Mouse (Mus musculus) hindbrain, embryonic 15.5 days (tissue): Measurements from ENCODE around the gene Zbtb8a. TPM values are rescaled to one million over a fixed set of nuclear protein-coding genes. Genes with fewer than 3 reads are reported as not detected.
A peak's percentile ranks its signal among the peaks of the same experiment; 100 is the strongest.
"Not testable (repeated sequence)": the region's sequence is repeated elsewhere in the genome, so short reads cannot be mapped to it uniquely, and the experiment has no call there.

Experiments used
- ATAC-seq: fragments of 200-750 bp; cut with Nextera tagmentation; 2 replicates; pipeline ENCODE4 v1.8.0; 2017; ENCODE audit warnings: low read depth, moderate number of reproducible peaks, moderate TSS enrichment; ENCODE audit not compliant: low FRiP score
- H3K27ac ChIP-seq: fragments of 300-500 bp; sonication (generic); replicated peaks from 2 replicates; pipeline ENCODE4 v1.5.1; 2015; ENCODE audit warnings: mild to moderate bottlenecking, inconsistent platforms
- H3K27me3 ChIP-seq: fragments of 300-500 bp; sonication (generic); 2 replicates; pipeline ENCODE4 v1.6.1; 2015; ENCODE audit warnings: control low read depth, inconsistent platforms
- H3K36me3 ChIP-seq: fragments of 300-500 bp; sonication (generic); 2 replicates; pipeline ENCODE4 v1.6.1; 2015; ENCODE audit warnings: control low read depth, inconsistent platforms
- H3K4me1 ChIP-seq: fragments of 300-500 bp; sonication (generic); replicated peaks from 2 replicates; pipeline ENCODE4 v1.6.1; 2015; ENCODE audit warnings: control low read depth, inconsistent platforms
- H3K4me2 ChIP-seq: fragments of 300-500 bp; sonication (generic); 2 replicates; pipeline ENCODE4 v1.6.1; 2015; ENCODE audit warnings: moderate library complexity, mild to moderate bottlenecking, inconsistent platforms
- H3K4me3 ChIP-seq: fragments of 300-500 bp; sonication (generic); 2 replicates; pipeline ENCODE4 v1.5.1; 2015; ENCODE audit warnings: mild to moderate bottlenecking, inconsistent platforms
- H3K9ac ChIP-seq: fragments of 300-500 bp; sonication (generic); 2 replicates; pipeline ENCODE4 v1.6.1; 2015; ENCODE audit warnings: inconsistent platforms
- H3K9me3 ChIP-seq: fragments of 300-500 bp; sonication (generic); 2 replicates; pipeline ENCODE4 v1.6.1; 2016; ENCODE audit warnings: control low read depth, inconsistent platforms
- WGBS: fragments of 180-500 bp; shearing (Covaris S2); methylation state at CpG from one replicate; pipeline ENCODE4 v1.1.7; 2015; 5-methylcytosine and 5-hydroxymethylcytosine counted together
- polyA plus RNA-seq: library from polyadenylated mRNA; unstranded; fragments of >200 nt; fragmentation: Nextera tagmentation; extraction: Ambion mirVana; gene quantifications from 2 replicates; pipeline ENCODE4 v1.2.1, GENCODE M21; 2015

Zbtb8a gene
- polyA plus RNA-seq, result 19.5 and 21.2 TPM in 2 replicates

DNA sequence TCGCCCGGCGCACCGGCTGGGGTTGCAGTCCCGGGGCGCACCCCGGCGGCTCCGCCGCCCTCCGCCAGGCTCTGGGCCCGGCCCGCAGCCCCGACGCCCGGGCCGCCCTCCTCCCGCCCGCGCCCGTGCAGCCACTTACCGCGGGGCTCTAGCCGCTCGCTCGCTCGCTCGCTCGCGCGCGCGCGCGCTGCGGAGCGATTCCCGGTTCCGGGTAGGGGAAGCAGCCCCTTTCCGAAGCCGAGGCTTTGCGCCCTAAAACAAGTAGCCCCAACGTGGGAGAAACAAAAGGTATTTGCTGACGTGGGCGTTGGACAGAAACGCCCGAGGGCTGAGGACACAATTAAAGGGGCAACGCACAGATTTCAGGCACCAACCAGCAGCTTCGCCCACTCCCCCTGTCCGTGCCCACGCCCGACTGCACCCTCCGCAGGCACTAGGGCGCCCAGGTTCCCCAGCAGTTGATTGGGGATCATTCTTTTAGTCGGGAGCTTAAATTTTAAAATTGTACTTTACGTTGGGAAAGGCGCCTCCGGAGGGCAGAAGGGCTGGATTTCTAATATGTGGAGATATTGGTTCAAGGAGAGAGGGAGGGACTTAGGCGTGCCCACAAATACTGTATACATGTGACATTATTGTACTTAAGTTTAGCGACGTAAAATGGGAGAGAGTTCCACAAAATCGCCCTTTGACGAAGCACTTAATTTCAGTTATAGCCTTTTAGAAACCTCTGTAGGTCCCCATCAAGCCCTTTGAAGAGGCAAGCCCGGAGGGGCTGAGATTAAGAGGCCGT is at the start of gene Zbtb8a:
Gene Zbtb8a, minus strand, starts transcription at position 516 of the 790 bp plus-strand sequence.
- H3K27me3 ChIP-seq, result peaks cover 4% of the 10 kb centered on the region; the same call in 1 of the 2 replicates
- no peaks in the 10 kb centered on the region for H3K36me3 ChIP-seq
- 1% methylated on average over 52 of the region's 65 CpGs for WGBS
- ATAC-seq, result peak; percentile 82
- H3K27ac ChIP-seq, result peak within 1 kb of the TSS; percentile 91
- peaks cover 17% of the 10 kb centered on the region for H3K4me1 ChIP-seq
- no peaks in the 10 kb centered on the region for H3K9me3 ChIP-seq
- H3K4me2 ChIP-seq, result peak within 1 kb of the TSS; percentile 84
- H3K9ac ChIP-seq, result peak within 1 kb of the TSS; percentile 87
- H3K4me3 ChIP-seq, result peak within 1 kb of the TSS; percentile 93

DNA sequence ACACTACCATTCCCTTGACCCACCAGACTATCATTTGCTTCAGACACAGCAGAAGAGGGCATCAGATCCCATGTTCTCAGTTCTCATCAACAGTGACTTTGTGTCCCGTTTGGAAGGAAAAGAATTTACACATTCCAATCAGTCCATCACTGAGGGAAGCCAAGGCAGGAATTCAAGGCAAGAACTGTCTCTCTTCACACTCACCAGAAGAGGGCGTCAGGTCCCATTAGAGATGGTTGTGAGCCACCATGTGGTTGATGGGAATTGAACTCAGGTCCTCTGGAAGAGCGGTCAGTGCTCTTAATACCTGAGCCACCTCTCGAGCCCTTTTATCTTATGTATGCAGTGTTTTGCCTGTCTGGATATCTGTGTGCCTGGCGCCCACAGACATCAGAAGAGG is 40.4 kb upstream of the Zbtb8a start:
- ATAC-seq, result no peak
- Histone ChIP-seq H3K27me3 (no peaks in the 10 kb centered on the region), H3K9ac (no peak overlapping the region), H3K4me2 (no peak overlapping the region), H3K36me3 (no peaks in the 10 kb centered on the region), H3K4me3 (no peak overlapping the region), H3K27ac (no peak overlapping the region), H3K9me3 (no peaks in the 10 kb centered on the region), H3K4me1 (no peaks in the 10 kb centered on the region)
- WGBS, result 82% methylated on average over 5 of the region's 5 CpGs

DNA sequence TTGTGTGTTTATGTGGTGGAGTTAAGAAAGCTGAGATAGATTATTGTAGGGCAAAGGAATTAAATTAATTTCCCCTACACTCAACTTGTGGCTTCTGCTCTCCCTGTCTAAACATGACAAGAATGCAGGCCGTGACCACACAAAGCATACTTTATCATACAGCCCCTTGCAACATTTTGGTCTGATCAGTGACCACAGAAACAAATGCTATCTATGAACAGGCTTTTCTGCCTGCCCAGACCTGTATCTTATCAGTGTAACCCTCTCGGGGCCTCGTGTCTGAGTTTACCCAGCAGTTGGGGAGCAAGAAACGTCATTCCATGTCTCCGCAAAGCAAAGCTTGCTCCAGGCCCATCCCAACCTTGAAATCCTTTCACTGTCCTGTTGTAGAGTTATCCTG is 38.6 kb upstream of the Zbtb8a start:
- H3K4me3 ChIP-seq, result no peak overlapping the region
- H3K36me3 ChIP-seq, result no peaks in the 10 kb centered on the region
- no peak for ATAC-seq
- WGBS, result 81% methylated on average over 5 of the region's 5 CpGs
- H3K4me1 ChIP-seq, result no peaks in the 10 kb centered on the region
- no peak overlapping the region for H3K4me2 ChIP-seq
- no peaks in the 10 kb centered on the region for H3K27me3 ChIP-seq
- H3K27ac ChIP-seq, result no peak overlapping the region
- no peak overlapping the region for H3K9ac ChIP-seq
- H3K9me3 ChIP-seq, result no peaks in the 10 kb centered on the region

DNA sequence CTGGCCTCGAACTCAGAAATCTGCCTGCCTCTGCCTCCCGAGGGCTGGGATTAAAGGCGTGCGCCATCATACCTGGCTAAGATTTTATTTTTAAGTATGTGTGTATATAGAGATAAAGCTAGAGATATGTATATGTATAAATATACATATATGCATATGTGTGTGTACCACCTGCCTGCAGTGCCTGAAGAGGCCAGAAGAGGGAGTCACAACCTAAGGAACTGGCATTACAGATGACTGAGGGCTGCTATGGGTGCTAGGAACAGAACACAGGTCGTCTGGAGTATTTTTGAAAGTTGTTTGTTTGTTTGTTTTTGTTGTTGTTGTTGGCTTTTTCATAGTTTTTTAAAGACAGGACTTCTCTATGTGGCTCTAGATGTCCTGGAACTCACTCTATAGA is 38.0 kb upstream of the Zbtb8a start:
- Histone ChIP-seq H3K36me3 (no peaks in the 10 kb centered on the region), H3K9me3 (no peaks in the 10 kb centered on the region), H3K9ac (no peak overlapping the region), H3K4me2 (no peak overlapping the region), H3K27me3 (no peaks in the 10 kb centered on the region), H3K4me3 (no peak overlapping the region), H3K4me1 (no peaks in the 10 kb centered on the region), H3K27ac (no peak overlapping the region)
- 97% methylated on average over 5 of the region's 5 CpGs for WGBS
- ATAC-seq, result no peak

DNA sequence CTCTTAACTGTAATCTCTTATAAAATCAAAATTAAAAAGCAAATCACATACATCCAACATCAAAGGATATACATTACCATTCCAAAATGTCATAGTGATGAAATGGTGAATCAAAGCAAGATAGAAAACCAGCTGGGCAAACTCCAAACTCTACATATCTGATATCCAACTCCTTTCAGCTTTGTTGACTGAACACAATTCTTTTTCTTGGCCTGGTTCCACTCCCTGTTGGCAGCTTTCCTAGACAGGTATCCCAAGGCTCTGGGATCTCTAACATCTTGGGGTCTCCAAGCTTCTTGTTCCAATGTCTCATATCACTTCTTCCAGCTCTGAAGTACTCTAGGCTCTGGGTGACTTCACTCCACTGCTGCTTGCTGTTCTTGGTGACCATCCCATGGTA is 33.1 kb upstream of the Zbtb8a start:
- Histone ChIP-seq H3K4me1 (no peaks in the 10 kb centered on the region), H3K9me3 (no peaks in the 10 kb centered on the region), H3K36me3 (no peaks in the 10 kb centered on the region), H3K4me3 (no peak overlapping the region), H3K27ac (no peak overlapping the region), H3K9ac (no peak overlapping the region), H3K27me3 (no peaks in the 10 kb centered on the region), H3K4me2 (no peak overlapping the region)
- ATAC-seq, result no peak

DNA sequence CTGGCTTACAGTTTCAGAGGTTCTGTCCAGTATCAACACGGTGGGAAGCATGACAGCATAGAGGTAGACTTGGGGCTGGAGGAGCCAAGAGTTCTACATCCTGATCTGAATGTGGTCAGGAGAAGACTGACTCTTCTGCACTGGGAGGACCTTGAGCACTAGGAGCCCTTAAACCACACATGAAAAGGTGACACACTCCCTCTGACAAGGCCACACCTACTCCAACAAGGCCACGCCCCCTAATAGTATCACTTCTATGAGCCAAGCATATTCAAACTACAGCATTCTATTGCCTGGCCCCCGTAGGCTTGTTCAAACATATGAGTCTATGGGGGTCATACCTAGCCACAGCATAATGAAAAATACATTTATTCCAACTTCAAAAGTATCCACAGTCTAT is 32.6 kb upstream of the Zbtb8a start:
- 90% methylated on average over 3 of the region's 3 CpGs for WGBS
- not testable (repeated sequence) for ATAC-seq, H3K9me3 ChIP-seq, H3K4me1 ChIP-seq, H3K4me3 ChIP-seq, H3K36me3 ChIP-seq, H3K9ac ChIP-seq, H3K27me3 ChIP-seq, H3K4me2 ChIP-seq, H3K27ac ChIP-seq

DNA sequence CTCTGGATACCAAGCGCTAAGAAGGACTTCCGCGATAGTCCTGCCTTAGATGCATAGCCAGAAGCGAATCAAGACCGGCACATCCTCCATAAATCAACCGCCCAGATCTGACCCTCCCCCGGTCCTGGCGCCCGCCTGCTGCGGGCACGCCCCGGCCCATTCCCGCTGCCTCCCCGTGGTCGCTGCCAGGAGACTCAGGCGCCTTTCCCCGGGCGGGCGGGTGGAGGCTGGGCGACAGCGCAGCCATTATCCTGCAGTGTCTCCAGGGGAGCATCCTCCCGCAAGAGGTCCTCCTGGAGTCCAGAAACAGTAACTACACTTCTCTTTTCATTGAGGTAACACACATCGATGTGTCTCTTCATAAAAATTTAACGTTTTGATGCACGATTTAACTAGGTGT is 28.5 kb upstream of the Zbtb8a start:
- ATAC-seq, result 0 out of 2 replicates have a peak, but pooled peaks have one; percentile 30
- no peaks in the 10 kb centered on the region for H3K9me3 ChIP-seq

DNA sequence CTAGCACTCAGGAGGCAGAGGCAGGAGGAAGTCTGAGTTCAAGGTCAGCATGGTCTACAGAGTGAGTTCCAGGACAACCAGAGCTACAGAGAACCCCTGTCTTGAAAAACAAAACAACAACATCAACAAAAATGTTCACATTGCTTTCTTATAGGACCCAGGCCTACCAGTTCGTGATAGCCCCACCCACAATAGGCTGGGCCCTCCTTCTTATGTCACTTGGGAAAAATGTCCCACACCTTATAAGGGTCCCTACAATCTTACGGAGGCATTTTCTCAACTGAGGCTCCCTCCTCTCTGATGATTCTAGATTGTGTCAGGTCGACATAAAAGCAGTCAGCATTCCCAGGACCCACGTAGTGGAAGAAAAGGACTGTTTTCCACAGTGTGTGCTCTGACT is 21.9 kb upstream of the Zbtb8a start:
- H3K36me3 ChIP-seq, result no peaks in the 10 kb centered on the region
- no peak overlapping the region for H3K4me3 ChIP-seq
- no peaks in the 10 kb centered on the region for H3K9me3 ChIP-seq
- H3K9ac ChIP-seq, result no peak overlapping the region
- no peaks in the 10 kb centered on the region for H3K4me1 ChIP-seq
- no peaks in the 10 kb centered on the region for H3K27me3 ChIP-seq
- ATAC-seq, result no peak
- WGBS, result 85% methylated on average over 4 of the region's 4 CpGs
- no peak overlapping the region for H3K4me2 ChIP-seq
- H3K27ac ChIP-seq, result no peak overlapping the region

More for the DNA sequence above, 28.5 kb upstream of the Zbtb8a start:
- Histone ChIP-seq H3K36me3 (no peaks in the 10 kb centered on the region), H3K9ac (peak overlapping the region; percentile 42; the same call in 1 of the 2 replicates), H3K4me1 (no peaks in the 10 kb centered on the region), H3K4me2 (peak overlapping the region; percentile 61), H3K4me3 (peak overlapping the region; percentile 40), H3K27ac (no peak overlapping the region), H3K27me3 (no peaks in the 10 kb centered on the region)
- under 1% methylated on average over 25 of the region's 25 CpGs for WGBS

DNA sequence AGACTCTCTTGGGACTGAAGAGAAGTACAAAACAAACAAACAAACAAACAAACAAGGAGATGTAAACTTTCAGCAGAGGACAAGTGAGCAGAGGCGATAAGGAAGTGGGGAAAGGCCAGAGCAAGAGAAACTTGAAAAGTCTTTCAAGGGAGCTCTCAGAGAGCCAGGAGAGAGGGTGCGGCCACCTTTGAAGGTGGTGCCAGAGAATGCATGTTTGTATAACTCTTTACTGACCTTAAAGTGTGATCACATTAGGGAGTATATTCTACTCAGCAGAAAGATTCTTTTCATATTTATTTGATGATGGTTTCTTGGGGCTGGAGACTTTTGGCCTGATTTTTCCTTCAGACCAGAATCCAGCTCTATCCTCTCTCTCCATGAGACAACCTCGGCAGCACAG is 19.0 kb upstream of the Zbtb8a start:
- 86% methylated on average over 3 of the region's 3 CpGs for WGBS
- no peak for ATAC-seq
- Histone ChIP-seq H3K9ac (no peak overlapping the region), H3K4me2 (no peak overlapping the region), H3K4me1 (no peaks in the 10 kb centered on the region), H3K27ac (no peak overlapping the region), H3K27me3 (no peaks in the 10 kb centered on the region), H3K9me3 (no peaks in the 10 kb centered on the region), H3K36me3 (no peaks in the 10 kb centered on the region), H3K4me3 (no peak overlapping the region)

DNA sequence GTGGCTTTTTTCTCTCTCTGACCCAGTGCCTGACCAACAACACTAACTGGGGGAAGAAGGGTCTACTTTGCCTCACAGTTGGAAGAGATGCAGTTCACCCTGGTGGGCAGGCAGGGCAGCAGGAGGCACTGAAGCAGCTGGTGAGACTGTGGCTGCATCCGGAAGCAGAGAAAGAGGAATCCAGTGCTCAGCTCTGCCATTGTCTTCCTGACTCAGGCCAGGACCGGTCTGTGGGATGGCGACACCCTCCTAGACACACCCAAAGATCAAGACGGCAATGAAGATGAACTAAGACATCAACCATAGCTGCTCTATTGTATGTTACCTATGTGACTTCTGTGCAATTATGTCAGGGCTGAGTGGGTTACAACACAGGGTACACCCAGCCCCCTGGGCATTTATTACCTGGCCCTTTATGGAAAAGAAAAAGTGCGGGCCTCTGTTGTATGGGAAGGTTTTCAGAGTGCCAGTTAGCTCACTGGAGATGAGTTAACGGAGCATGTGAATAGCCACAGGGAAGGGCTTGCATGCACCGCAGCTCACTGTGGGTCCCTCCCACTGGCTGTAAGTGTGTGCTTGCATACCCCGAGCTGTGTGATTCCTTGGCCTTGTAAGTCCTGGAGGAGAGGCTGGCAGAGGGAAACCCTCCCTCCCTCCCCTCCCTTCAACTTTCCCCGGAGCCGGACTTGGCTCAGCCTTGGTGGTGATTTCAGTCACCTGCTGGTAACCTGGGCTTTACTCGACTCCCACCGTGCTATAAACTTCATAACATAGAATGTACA is 16.4 kb upstream of the Zbtb8a start:
- Histone ChIP-seq H3K4me2 (no peak overlapping the region), H3K4me1 (no peaks in the 10 kb centered on the region), H3K27me3 (no peaks in the 10 kb centered on the region), H3K9ac (no peak overlapping the region), H3K36me3 (no peaks in the 10 kb centered on the region), H3K27ac (no peak overlapping the region), H3K4me3 (no peak overlapping the region), H3K9me3 (no peaks in the 10 kb centered on the region)
- 44% methylated on average over 12 of the region's 12 CpGs for WGBS
- ATAC-seq, result no peak

DNA sequence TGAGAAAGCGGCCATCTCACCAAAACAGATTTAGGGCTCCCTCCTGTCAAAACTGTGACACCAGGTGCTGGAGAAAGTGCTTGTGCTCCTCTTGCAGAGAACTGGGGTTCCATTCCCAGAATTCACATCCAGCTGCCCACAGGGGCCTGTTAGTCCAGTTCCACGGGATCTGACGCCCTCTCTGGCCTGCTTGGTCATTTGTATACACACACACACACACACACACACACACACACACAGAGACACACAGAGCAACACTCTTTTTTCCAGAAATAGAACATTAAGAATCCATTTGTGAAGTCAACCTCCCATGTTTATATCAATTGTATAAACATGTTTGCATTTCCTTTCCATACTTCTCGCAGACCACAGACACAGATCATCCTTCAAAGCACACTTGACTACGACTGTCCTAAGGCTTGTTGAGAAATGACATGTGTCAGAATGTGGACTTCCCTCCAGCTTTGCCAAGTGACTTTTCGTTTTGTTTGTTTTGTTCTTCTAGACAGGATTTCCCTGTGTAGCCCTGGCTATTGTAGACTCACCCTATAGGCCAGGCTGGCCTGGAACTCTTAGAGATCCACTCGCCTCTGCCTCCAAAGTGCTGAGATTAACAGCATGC is 13.1 kb upstream of the Zbtb8a start:
- Histone ChIP-seq H3K4me2 (no peak overlapping the region), H3K36me3 (no peaks in the 10 kb centered on the region), H3K4me1 (no peaks in the 10 kb centered on the region), H3K27me3 (no peaks in the 10 kb centered on the region), H3K27ac (no peak overlapping the region), H3K4me3 (no peak overlapping the region), H3K9ac (no peak overlapping the region), H3K9me3 (no peaks in the 10 kb centered on the region)
- WGBS, result 90% methylated on average over 7 of the region's 7 CpGs
- ATAC-seq, result no peak

DNA sequence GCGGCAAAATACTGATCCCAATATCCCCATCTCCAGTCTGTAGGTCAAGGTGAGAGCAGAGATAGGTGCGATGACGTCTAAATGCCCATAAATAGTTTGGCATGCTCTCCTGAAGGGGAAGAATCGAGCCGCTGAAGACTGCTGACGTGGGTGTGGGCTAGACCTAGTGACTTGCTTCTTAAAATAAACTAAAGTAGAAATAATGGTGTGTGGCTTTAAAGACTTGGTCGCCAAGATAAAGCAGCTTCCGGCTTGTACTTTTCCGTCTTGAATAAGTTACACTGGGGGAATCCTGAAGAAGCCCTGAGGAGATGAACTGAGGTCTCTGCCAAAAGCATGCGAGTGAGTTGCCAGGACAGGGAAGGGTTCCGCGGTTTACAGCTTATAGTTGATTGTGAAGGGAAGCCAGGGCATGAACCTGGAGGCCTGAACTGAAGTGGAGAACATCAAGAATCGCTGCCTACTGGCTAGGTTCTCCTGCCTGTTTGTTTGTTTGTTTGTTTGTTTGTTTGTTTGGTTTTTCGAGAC is 12.4 kb upstream of the Zbtb8a start:
- no peaks in the 10 kb centered on the region for H3K36me3 ChIP-seq
- no peaks in the 10 kb centered on the region for H3K9me3 ChIP-seq
- no peak overlapping the region for H3K4me2 ChIP-seq
- no peak overlapping the region for H3K4me3 ChIP-seq
- WGBS, result 87% methylated on average over 14 of the region's 14 CpGs
- no peak for ATAC-seq
- H3K4me1 ChIP-seq, result no peaks in the 10 kb centered on the region
- no peak overlapping the region for H3K9ac ChIP-seq
- H3K27me3 ChIP-seq, result no peaks in the 10 kb centered on the region
- H3K27ac ChIP-seq, result no peak overlapping the region
